Mouse (Mus musculus) CH12.LX (cell line): ENCODE data around the gene Kcna10. TPM values are rescaled to one million over a fixed set of nuclear protein-coding genes. Genes with fewer than 3 reads are reported as not detected.

Experiments used
- DNase-seq: peaks from one replicate; pipeline ENCODE4 v3.0.0-alpha.2; 2013; ENCODE audit errors: extremely low read depth
- H3K27ac ChIP-seq: 2 replicates; pipeline ENCODE4 v1.5.1; 2012; ENCODE audit warnings: low read depth, mild to moderate bottlenecking, control low read depth, moderate library complexity; ENCODE audit not compliant: insufficient read depth
- H3K27me3 ChIP-seq: replicated peaks from 2 replicates; pipeline ENCODE3; 2012; ENCODE audit warnings: inconsistent platforms
- H3K36me3 ChIP-seq, 2 experiments: replicated peaks in 1 of 2; 2 replicates each; pipeline versions ENCODE3 to v1.6.1; 2012; ENCODE audit warnings: inconsistent platforms in 1 of 2, low read length in 1 of 2, mild to moderate bottlenecking in 1 of 2, mixed read lengths in 1 of 2, moderate library complexity in 1 of 2; ENCODE audit not compliant: control insufficient read depth in 1 of 2, insufficient read depth in 1 of 2
- H3K4me1 ChIP-seq, 2 experiments: 2 replicates each; pipeline ENCODE4 v1.6.1; 2012; ENCODE audit warnings: inconsistent platforms in 1 of 2, moderate library complexity in 1 of 2; ENCODE audit not compliant: insufficient read depth in 2 of 2, control insufficient read depth in 1 of 2
- H3K4me2 ChIP-seq: 2 replicates; pipeline ENCODE4 v1.6.1; 2012; ENCODE audit warnings: low read depth, mild to moderate bottlenecking, control low read depth; ENCODE audit not compliant: poor library complexity, insufficient read depth, severe bottlenecking
- H3K4me3 ChIP-seq, 3 experiments: fragments of 150-350 bp in 1 of 3; sonication (generic) in 1 of 3; replicated peaks in 1 of 3; 2 replicates each; pipeline versions ENCODE3 to v1.5.1; 2011 to 2012; ENCODE audit warnings: low read depth in 2 of 3, low read length in 2 of 3, mild to moderate bottlenecking in 2 of 3, moderate library complexity in 2 of 3, control low read depth in 1 of 3, improper control_type of control experiment in 1 of 3, inconsistent platforms in 1 of 3, mixed read lengths in 1 of 3; ENCODE audit not compliant: poor library complexity in 1 of 3
- H3K79me2 ChIP-seq: replicated peaks from 2 replicates; pipeline ENCODE4 v1.6.1; 2012; ENCODE audit warnings: mild to moderate bottlenecking, moderate library complexity; ENCODE audit not compliant: control insufficient read depth, poor library complexity, insufficient read depth, severe bottlenecking; ENCODE audit errors: extremely low read depth
- H3K9ac ChIP-seq: 2 replicates; pipeline ENCODE4 v1.6.1; 2012; ENCODE audit warnings: low read depth, mild to moderate bottlenecking, control low read depth, moderate library complexity; ENCODE audit not compliant: insufficient read depth
- H3K9me3 ChIP-seq: replicated peaks from 2 replicates; pipeline ENCODE3; 2012; ENCODE audit warnings: low read length, inconsistent platforms, mixed read lengths
- BHLHE40 ChIP-seq: IDR thresholded peaks from 2 replicates; pipeline ENCODE4 v1.6.1; 2011; ENCODE audit warnings: mild to moderate bottlenecking, low read depth, low read length, improper control_type of control experiment
- CTCF ChIP-seq, 2 experiments: IDR thresholded peaks in 1 of 2; conservative IDR thresholded peaks in 1 of 2; 2 replicates each; pipeline ENCODE4 v1.5.1; 2011 to 2012; ENCODE audit warnings: low read depth in 2 of 2, low read length in 2 of 2, improper control_type of control experiment in 1 of 2, inconsistent platforms in 1 of 2, mild to moderate bottlenecking in 1 of 2, moderate library complexity in 1 of 2
- EP300 ChIP-seq: IDR thresholded peaks from 2 replicates; pipeline ENCODE4 v1.6.1; 2011; ENCODE audit warnings: low read length, improper control_type of control experiment
- JUN ChIP-seq: IDR thresholded peaks from 2 replicates; pipeline ENCODE4 v1.6.1; 2011; ENCODE audit warnings: low read depth, mild to moderate bottlenecking, low read length, improper control_type of control experiment, moderate library complexity; ENCODE audit not compliant: insufficient read depth
- JUND ChIP-seq: conservative IDR thresholded peaks from 2 replicates; pipeline ENCODE4 v1.6.1; 2011; ENCODE audit warnings: low read depth, low read length, improper control_type of control experiment
- MAZ ChIP-seq: IDR thresholded peaks from 2 replicates; pipeline ENCODE4 v1.6.1; 2012; ENCODE audit warnings: low read depth, mild to moderate bottlenecking, inconsistent platforms, low read length, improper control_type of control experiment, moderate library complexity
- MEF2A ChIP-seq: IDR thresholded peaks from 2 replicates; pipeline ENCODE4 v1.6.1; 2014; ENCODE audit warnings: low read depth, mild to moderate bottlenecking, inconsistent platforms, low read length, improper control_type of control experiment, borderline replicate concordance
- MYC ChIP-seq: IDR thresholded peaks from 2 replicates; pipeline ENCODE4 v1.6.1; 2011; ENCODE audit warnings: low read depth, mild to moderate bottlenecking, improper control_type of control experiment, low read length
- NRF1 ChIP-seq: IDR thresholded peaks from 2 replicates; pipeline ENCODE4 v1.6.1; 2014; ENCODE audit warnings: low read depth, mild to moderate bottlenecking, inconsistent platforms, low read length, improper control_type of control experiment, moderate library complexity
- POLR2A ChIP-seq: IDR thresholded peaks from 2 replicates; pipeline ENCODE4 v1.6.1; 2011; ENCODE audit warnings: low read depth, mild to moderate bottlenecking, improper control_type of control experiment, low read length
- POLR2AphosphoS2 ChIP-seq: IDR thresholded peaks from 2 replicates; pipeline ENCODE4 v1.6.1; 2011; ENCODE audit warnings: low read depth, low read length, improper control_type of control experiment
- SIN3A ChIP-seq: IDR thresholded peaks from 2 replicates; pipeline ENCODE4 v1.6.1; 2012; ENCODE audit warnings: low read length, improper control_type of control experiment, inconsistent platforms
- TCF12 ChIP-seq: IDR thresholded peaks from 2 replicates; pipeline ENCODE4 v1.6.1; 2014; ENCODE audit warnings: low read depth, mild to moderate bottlenecking, inconsistent platforms, low read length, improper control_type of control experiment
- UBTF ChIP-seq: IDR thresholded peaks from 2 replicates; pipeline ENCODE4 v1.6.1; 2012; ENCODE audit warnings: low read depth, mild to moderate bottlenecking, inconsistent platforms, low read length, improper control_type of control experiment, moderate library complexity
- USF1 ChIP-seq: IDR thresholded peaks from 2 replicates; pipeline ENCODE4 v1.6.1; 2014; ENCODE audit warnings: low read depth, mild to moderate bottlenecking, inconsistent platforms, low read length, improper control_type of control experiment
- ZC3H11A ChIP-seq: IDR thresholded peaks from 2 replicates; pipeline ENCODE4 v1.6.1; 2012; ENCODE audit warnings: low read depth, mild to moderate bottlenecking, inconsistent platforms, low read length, improper control_type of control experiment
- ZKSCAN1 ChIP-seq: IDR thresholded peaks from 2 replicates; pipeline ENCODE4 v1.6.1; 2012; ENCODE audit warnings: low read depth, inconsistent platforms, low read length, improper control_type of control experiment, borderline replicate concordance
- ZMIZ1 ChIP-seq: IDR thresholded peaks from 2 replicates; pipeline ENCODE4 v1.6.1; 2012; ENCODE audit warnings: low read depth, mild to moderate bottlenecking, inconsistent platforms, low read length, improper control_type of control experiment
- ZNF384 ChIP-seq: IDR thresholded peaks from 2 replicates; pipeline ENCODE4 v1.6.1; 2012; ENCODE audit warnings: low read depth, low read length, improper control_type of control experiment, inconsistent platforms
- dilution Hi-C: fragments of 300-500 bp; cut with MboI; formaldehyde crosslinking; loops from 2 replicates; pipeline ENCODE4 v1.14.3; 2020; ENCODE audit warnings: low sequenced_read_pairs; ENCODE audit not compliant: extremely low pct_unique_long_range_greater_than_20kb, extremely low pct_ligation_motif_present
- in situ Hi-C: fragments of 300-500 bp; cut with MboI; formaldehyde crosslinking; loops from 3 replicates; pipeline ENCODE4 v1.14.3; 2019; ENCODE audit warnings: low sequenced_read_pairs, low pct_ligation_motif_present, low pct_unique_long_range_greater_than_20kb, mixed read lengths
- polyA plus RNA-seq: library from polyadenylated mRNA; unstranded; fragments of >175 nt; gene quantifications from 2 replicates; pipeline ENCODE4 v1.2.1, GENCODE M21; 2012; ENCODE audit warnings: low read depth; ENCODE audit not compliant: insufficient read length
- total RNA-seq, 2 experiments: library from RNA; depleted of rRNA; stranded (reverse); fragments of 300-350 nt in 1 of 2; fragments of >200 nt in 1 of 2; gene quantifications; 2 replicates each; pipeline ENCODE4 v1.2.3; 2012 to 2014

Kcna10 gene
- total and polyA plus RNA-seq, 3 experiments: not detected

DNA sequence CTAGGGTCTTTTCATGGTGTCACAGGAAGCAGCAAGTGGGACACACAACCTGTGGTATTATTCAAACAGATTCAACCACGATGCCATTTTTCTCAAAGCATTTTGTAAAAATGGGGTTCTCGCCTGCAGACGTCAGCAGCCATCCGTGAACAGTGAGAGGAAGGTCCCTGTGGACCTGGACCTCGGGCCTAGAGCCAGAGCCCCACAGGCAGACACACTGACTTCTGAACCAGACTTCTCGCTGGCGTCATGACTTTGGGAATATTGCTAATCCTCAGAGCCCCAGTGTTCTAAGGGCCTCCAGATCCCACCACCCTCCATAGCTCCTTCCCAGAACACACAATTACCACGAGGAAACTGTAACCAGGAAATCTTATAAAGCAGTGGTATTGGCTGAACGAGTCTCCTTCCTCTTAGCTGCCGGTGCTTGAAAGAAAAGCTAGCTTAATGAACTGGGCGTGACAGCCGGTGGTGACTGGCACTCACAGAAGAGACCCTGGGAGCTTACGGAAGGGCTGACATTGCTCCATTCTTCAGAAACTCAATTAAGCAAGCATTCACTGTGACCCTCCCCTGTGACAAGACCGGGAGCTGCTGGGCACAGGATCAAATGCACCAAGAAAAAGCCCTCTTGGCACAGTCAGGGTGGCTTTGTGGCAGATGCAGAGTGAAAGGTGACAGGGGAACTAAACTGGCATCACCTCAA, 58.7 kb downstream of the Kcna10 start:
- H3K9ac ChIP-seq: no peak overlapping the region
- dilution Hi-C loops (no loop called here), in situ Hi-C loops (loop anchor here (10.0 kb wide), 1 partner anchor 223 kb away; no protein-coding TSS in a partner anchor)
- no peaks in the 10 kb centered on the region for H3K79me2 ChIP-seq
- H3K27me3 ChIP-seq: peaks cover 36% of the 10 kb centered on the region
- DNase-seq: no peak
- no peaks in the 10 kb centered on the region for H3K4me1 ChIP-seq
- H3K4me2 ChIP-seq: no peak overlapping the region
- H3K4me3 ChIP-seq: no peak overlapping the region
- no peak for TF ChIP-seq UBTF
- no peak for TF ChIP-seq JUND
- TF ChIP-seq MYC: no peak
- no peak for TF ChIP-seq TCF12
- TF ChIP-seq JUN: no peak
- TF ChIP-seq ZMIZ1: no peak
- TF ChIP-seq ZKSCAN1: no peak
- TF ChIP-seq ZNF384: no peak
- no peak for TF ChIP-seq POLR2A
- no peak for TF ChIP-seq MEF2A
- TF ChIP-seq POLR2AphosphoS2: no peak
- TF ChIP-seq SIN3A: no peak
- TF ChIP-seq MAZ: no peak
- no peak for TF ChIP-seq USF1
- no peak for TF ChIP-seq BHLHE40
- no peak for TF ChIP-seq EP300
- TF ChIP-seq ZC3H11A: no peak
- no peak for TF ChIP-seq NRF1
- no peak for TF ChIP-seq CTCF (conservative IDR thresholded peaks at IDR 0.05 in 1 of 2, IDR thresholded peaks at IDR 0.05 in 1 of 2; ENCODE audit: low read depth in 2 of 2, low read length in 2 of 2)
- TF ChIP-seq, all 38 proteins: peak for 0
- no peak overlapping the region for H3K27ac ChIP-seq
- no peaks in the 10 kb centered on the region for H3K9me3 ChIP-seq
- H3K36me3 ChIP-seq: no peaks in the 10 kb centered on the region

Other genes with a start within 250 kb of the Kcna10 start
- 0.84 and 0.85 TPM in 2 replicates for gene Kcna3, start 146.9 kb upstream of the Kcna10 start, total RNA-seq (2012; rRNA removed)
- gene Kcna3, start 146.9 kb upstream of the Kcna10 start, total RNA-seq (2014; rRNA removed): not detected in 2 replicates
- not detected in 2 replicates for gene Kcna3, start 146.9 kb upstream of the Kcna10 start, polyA plus RNA-seq
- not detected in 2 replicates for gene Kcna2, start 81.9 kb upstream of the Kcna10 start, total RNA-seq (2012; rRNA removed)
- not detected in 2 replicates for gene Kcna2, start 81.9 kb upstream of the Kcna10 start, total RNA-seq (2014; rRNA removed)
- not detected in 2 replicates for gene Kcna2, start 81.9 kb upstream of the Kcna10 start, polyA plus RNA-seq
- gene Cym, start 38.7 kb downstream of the Kcna10 start, total RNA-seq (2012; rRNA removed): not detected in 2 replicates
- not detected in 2 replicates for gene Cym, start 38.7 kb downstream of the Kcna10 start, total RNA-seq (2014; rRNA removed)
- gene Cym, start 38.7 kb downstream of the Kcna10 start, polyA plus RNA-seq: not detected in 2 replicates
- not detected in 2 replicates for gene A630076J17Rik, start 47.6 kb downstream of the Kcna10 start, total RNA-seq (2012; rRNA removed)
- not detected in 2 replicates for gene A630076J17Rik, start 47.6 kb downstream of the Kcna10 start, total RNA-seq (2014; rRNA removed)
- not detected in 2 replicates for gene A630076J17Rik, start 47.6 kb downstream of the Kcna10 start, polyA plus RNA-seq
- not detected in 2 replicates for gene Prok1, start 56.7 kb downstream of the Kcna10 start, total RNA-seq (2012; rRNA removed)
- not detected in 2 replicates for gene Prok1, start 56.7 kb downstream of the Kcna10 start, total RNA-seq (2014; rRNA removed)
- gene Prok1, start 56.7 kb downstream of the Kcna10 start, polyA plus RNA-seq: not detected in 2 replicates
- 119 and 142 TPM in 2 replicates for gene Lamtor5, start 95.8 kb downstream of the Kcna10 start, total RNA-seq (2012; rRNA removed)
- gene Lamtor5, start 95.8 kb downstream of the Kcna10 start, total RNA-seq (2014; rRNA removed): 162 and 183 TPM in 2 replicates
- gene Lamtor5, start 95.8 kb downstream of the Kcna10 start, polyA plus RNA-seq: 113 and 137 TPM in 2 replicates
- 0.08 TPM in 1 of 2 replicates, not detected in the other for gene Slc16a4, start 108.2 kb downstream of the Kcna10 start, total RNA-seq (2012; rRNA removed)
- gene Slc16a4, start 108.2 kb downstream of the Kcna10 start, total RNA-seq (2014; rRNA removed): not detected in 2 replicates
- gene Slc16a4, start 108.2 kb downstream of the Kcna10 start, polyA plus RNA-seq: 0.45 and 0.60 TPM in 2 replicates
- gene Rbm15, start 150.6 kb downstream of the Kcna10 start, total RNA-seq (2012; rRNA removed): 26.0 and 30.5 TPM in 2 replicates
- gene Rbm15, start 150.6 kb downstream of the Kcna10 start, total RNA-seq (2014; rRNA removed): 15.2 and 17.0 TPM in 2 replicates
- 14.5 and 17.2 TPM in 2 replicates for gene Rbm15, start 150.6 kb downstream of the Kcna10 start, polyA plus RNA-seq